Mouse (Mus musculus) limb, embryonic 14.5 days (tissue): ENCODE measurements around the gene Megf8. TPM values are rescaled to one million over a fixed set of nuclear protein-coding genes. Genes with fewer than 3 reads are reported as not detected.
A peak's percentile ranks its signal among the peaks of the same experiment; 100 is the strongest.

ENCODE experiments used
- ATAC-seq: fragments of 200-750 bp; cut with Nextera tagmentation; 2 replicates; pipeline ENCODE4 v1.8.0; 2017; ENCODE audit warnings: low read depth, moderate number of reproducible peaks, moderate TSS enrichment; ENCODE audit not compliant: low FRiP score
- DNase-seq: peaks from one replicate; pipeline ENCODE4 v3.0.0-alpha.2; 2015; ENCODE audit warnings: low spot score
- H3K27ac ChIP-seq: fragments of 300-500 bp; sonication (generic); replicated peaks from 2 replicates; pipeline ENCODE4 v1.5.1; 2014; ENCODE audit warnings: low read depth, mild to moderate bottlenecking, low read length, moderate library complexity, mixed read lengths
- H3K27me3 ChIP-seq: fragments of 300-500 bp; sonication (generic); 2 replicates; pipeline ENCODE4 v1.6.1; 2014; ENCODE audit warnings: low read length, mixed read lengths; ENCODE audit not compliant: control insufficient read depth, insufficient read depth
- H3K36me3 ChIP-seq: fragments of 300-500 bp; sonication (generic); 2 replicates; pipeline ENCODE4 v1.6.1; 2014; ENCODE audit warnings: mild to moderate bottlenecking, low read length, moderate library complexity, mixed read lengths; ENCODE audit not compliant: control insufficient read depth, insufficient read depth
- H3K4me1 ChIP-seq: fragments of 300-500 bp; sonication (generic); 2 replicates; pipeline ENCODE4 v1.6.1; 2014; ENCODE audit warnings: antibody characterized with exemption, low read length, mixed read lengths; ENCODE audit not compliant: control insufficient read depth, insufficient read depth
- H3K4me2 ChIP-seq: fragments of 300-500 bp; sonication (generic); replicated peaks from 2 replicates; pipeline ENCODE4 v1.6.1; 2014; ENCODE audit warnings: low read depth, mild to moderate bottlenecking, low read length, moderate library complexity; ENCODE audit not compliant: severe bottlenecking
- H3K4me3 ChIP-seq: fragments of 300-500 bp; sonication (generic); replicated peaks from 2 replicates; pipeline ENCODE4 v1.5.1; 2014; ENCODE audit warnings: low read length
- H3K9ac ChIP-seq: fragments of 300-500 bp; sonication (generic); 2 replicates; pipeline ENCODE4 v1.6.1; 2014; ENCODE audit warnings: mild to moderate bottlenecking, low read depth, low read length, moderate library complexity; ENCODE audit not compliant: severe bottlenecking
- H3K9me3 ChIP-seq: fragments of 300-500 bp; sonication (generic); 2 replicates; pipeline ENCODE4 v1.6.1; 2016; ENCODE audit warnings: low read length; ENCODE audit not compliant: control insufficient read depth
- POLR2A ChIP-seq: fragments of 200-500 bp; IDR thresholded peaks from 2 replicates; pipeline ENCODE4 v1.8.0; 2012; ENCODE audit warnings: inconsistent platforms, mild to moderate bottlenecking, moderate library complexity, borderline replicate concordance; ENCODE audit not compliant: insufficient read depth, insufficient read length; ENCODE audit errors: extremely low read depth
- WGBS: fragments of 180-500 bp; shearing (Covaris S2); extraction: QIAGEN DNeasy Blood & Tissue Kit; methylation state at CpG from one replicate; pipeline ENCODE4 v1.1.7; 2014; 5-methylcytosine and 5-hydroxymethylcytosine counted together
- polyA plus RNA-seq, 2 experiments: library from polyadenylated mRNA; depleted of rRNA in 1 of 2; stranded (reverse) in 1 of 2; unstranded in 1 of 2; fragments of >200 nt; fragmentation: Nextera tagmentation in 1 of 2; extraction: Ambion mirVana in 1 of 2; gene quantifications; 2 replicates each; pipeline versions ENCODE4 v1.2.1 to v1.2.3; 2012 to 2014

The Megf8 gene
- polyA plus RNA-seq, 2 experiments = 16.5 to 45.1 TPM

- no peak for TF ChIP-seq POLR2A
- no peak overlapping the region for H3K4me2 ChIP-seq
- no peak for ATAC-seq
These were observed 85.0 kb downstream of the Megf8 start for GRCm38 (mm10) chr7:25401986-25402385.

DNA sequence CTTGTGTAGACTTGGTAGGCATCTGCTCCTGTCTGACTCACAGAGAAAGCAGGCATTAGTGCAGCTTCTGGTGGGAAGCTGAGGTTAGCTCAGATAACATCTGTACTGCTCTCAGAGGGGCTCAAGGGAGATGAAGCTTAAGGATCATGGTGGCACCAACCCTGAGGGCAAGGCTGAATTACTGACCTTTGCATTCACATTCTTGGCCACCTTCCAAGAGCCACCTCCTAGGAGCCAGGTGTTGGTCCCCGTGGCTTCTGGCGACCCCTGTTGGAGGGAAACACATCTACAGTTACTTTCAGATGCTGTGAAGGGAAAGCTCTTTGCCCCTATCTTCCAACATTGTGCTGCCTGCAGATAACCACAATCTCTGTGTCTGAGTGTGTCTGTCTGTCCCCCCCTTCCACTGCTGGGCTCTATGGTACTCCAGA is 85.7 kb downstream of the Megf8 start:
- DNase-seq (peak; percentile 43), ATAC-seq (no peak)
- Histone ChIP-seq H3K4me3 (no peak overlapping the region), H3K4me2 (no peak overlapping the region), H3K27ac (no peak overlapping the region), H3K9me3 (no peaks in the 10 kb centered on the region), H3K4me1 (peaks cover 13% of the 10 kb centered on the region; the same call in 1 of the 2 replicates), H3K27me3 (no peaks in the 10 kb centered on the region), H3K36me3 (no peaks in the 10 kb centered on the region), H3K9ac (no peak overlapping the region)
- WGBS = 3% methylated on average over 2 of the region's 2 CpGs
- no peak for TF ChIP-seq POLR2A

More at GRCm38 (mm10) chr7:25401986-25402385, 85.0 kb downstream of the Megf8 start:
- 22% methylated on average over 5 of the region's 5 CpGs for WGBS
- Histone ChIP-seq H3K9ac (0 out of 2 replicates have a peak overlapping the region, but pooled peaks have one; percentile 8), H3K4me1 (peaks cover 13% of the 10 kb centered on the region; the same call in 1 of the 2 replicates), H3K9me3 (no peaks in the 10 kb centered on the region), H3K27ac (peak overlapping the region; percentile 30; the same call in 1 of the 2 replicates), H3K36me3 (no peaks in the 10 kb centered on the region), H3K4me3 (no peak overlapping the region), H3K27me3 (no peaks in the 10 kb centered on the region)
- DNase-seq = no peak

GRCm38 (mm10) chr7:25406468-25406867 is 89.5 kb downstream of the Megf8 start:
- Histone ChIP-seq H3K4me3 (no peak overlapping the region), H3K9ac (no peak overlapping the region), H3K27ac (no peak overlapping the region), H3K36me3 (no peaks in the 10 kb centered on the region), H3K9me3 (no peaks in the 10 kb centered on the region), H3K4me2 (no peak overlapping the region), H3K27me3 (no peaks in the 10 kb centered on the region), H3K4me1 (peaks cover 13% of the 10 kb centered on the region; the same call in 1 of the 2 replicates)
- 87% methylated on average over 7 of the region's 7 CpGs for WGBS
- TF ChIP-seq POLR2A = no peak
- DNase-seq (no peak), ATAC-seq (no peak)

DNA sequence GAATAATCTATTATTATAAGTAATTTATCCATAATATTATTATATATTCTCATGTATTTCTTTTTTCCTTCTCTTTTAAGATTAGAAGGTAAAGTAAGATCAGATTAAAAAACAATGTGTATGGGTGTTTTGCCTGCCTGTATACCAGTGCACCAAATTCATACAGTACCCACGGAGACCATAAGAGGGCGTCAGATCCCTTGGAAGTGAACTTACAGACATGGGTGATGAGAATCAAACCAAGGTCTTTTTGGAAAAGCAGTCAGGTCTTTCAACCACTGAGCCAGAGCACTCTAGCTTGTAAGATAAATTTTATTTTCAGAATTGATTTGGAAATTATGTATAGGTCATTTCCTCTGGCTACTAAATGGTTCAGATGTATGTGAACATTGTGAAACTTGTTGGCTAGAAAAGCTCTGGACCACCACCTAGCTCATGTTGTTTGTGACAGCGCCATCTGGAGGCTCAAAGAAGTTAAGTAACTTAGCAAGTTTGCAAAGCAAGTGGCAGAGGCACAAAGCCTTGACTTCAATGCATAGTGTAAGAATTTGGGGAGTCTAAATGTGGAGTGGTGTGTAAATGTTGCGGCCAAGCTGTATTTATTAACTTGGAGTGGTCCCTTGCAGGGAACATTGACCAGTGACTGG is 92.3 kb downstream of the Megf8 start:
- Histone ChIP-seq H3K27me3 (no peaks in the 10 kb centered on the region), H3K4me3 (no peak overlapping the region), H3K4me1 (no peaks in the 10 kb centered on the region), H3K27ac (no peak overlapping the region), H3K36me3 (no peaks in the 10 kb centered on the region), H3K9me3 (no peaks in the 10 kb centered on the region), H3K4me2 (no peak overlapping the region), H3K9ac (no peak overlapping the region)
- no peak for DNase-seq
- no peak for ATAC-seq
- TF ChIP-seq POLR2A = no peak
- WGBS = 35% methylated on average over 4 of the region's 4 CpGs

DNA sequence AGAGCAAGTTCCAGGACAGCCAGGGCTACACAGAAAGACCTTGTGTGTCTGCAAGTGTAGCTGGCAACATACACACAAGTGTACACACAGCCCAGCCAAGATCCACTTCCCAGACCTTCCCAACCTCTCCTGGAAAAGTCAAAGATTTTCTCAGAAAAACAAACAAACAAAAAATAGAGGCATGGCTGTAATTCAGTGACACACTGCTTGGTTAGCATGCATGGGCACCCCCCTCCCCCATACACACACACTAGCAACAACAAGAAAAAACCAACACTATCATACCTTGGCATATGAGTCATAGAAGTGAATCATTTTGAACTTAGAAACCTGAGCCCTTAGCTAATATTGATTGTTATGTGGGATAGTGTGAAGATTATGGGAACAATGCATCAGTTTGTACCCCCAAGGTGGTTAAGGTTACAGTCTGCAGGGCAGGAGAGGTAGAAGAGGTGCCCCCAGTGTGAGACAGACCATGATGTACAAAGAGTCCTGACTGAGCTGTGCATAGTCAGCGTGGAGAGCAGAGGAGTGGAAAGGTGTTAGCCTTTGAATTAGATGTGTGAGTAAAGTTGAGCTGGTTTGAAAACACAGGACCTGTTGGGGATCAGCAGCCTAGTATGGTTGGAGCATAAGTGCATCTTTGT is 94.1 kb downstream of the Megf8 start:
- no peaks in the 10 kb centered on the region for H3K9me3 ChIP-seq
- 81% methylated on average over 1 of the region's 1 CpGs for WGBS

More for the DNA sequence above, 94.1 kb downstream of the Megf8 start:
- DNase-seq (no peak), ATAC-seq (no peak)
- no peaks in the 10 kb centered on the region for H3K4me1 ChIP-seq
- H3K4me3 ChIP-seq = no peak overlapping the region
- no peak overlapping the region for H3K4me2 ChIP-seq
- no peak overlapping the region for H3K27ac ChIP-seq
- no peak overlapping the region for H3K9ac ChIP-seq
- no peak for TF ChIP-seq POLR2A
- H3K36me3 ChIP-seq = no peaks in the 10 kb centered on the region
- H3K27me3 ChIP-seq = no peaks in the 10 kb centered on the region
